Mouse (Mus musculus) small intestine, adult 10 weeks (tissue): Measurements from ENCODE around the gene Plk4. TPM values are rescaled to one million over a fixed set of nuclear protein-coding genes. Genes with fewer than 3 reads are reported as not detected.

Experiments used
- polyA plus RNA-seq: library from polyadenylated mRNA; stranded (reverse); fragments of 350-450 nt; fragmentation: Illumina TruSeq; extraction: RNeasy Lipid Tissue Mini Kit (QIAGEN cat#74804); gene quantifications from one replicate; pipeline ENCODE4 v1.2.3, GENCODE M21; 2014; ENCODE audit warnings: low replicate concordance

The Plk4 gene
- polyA plus RNA-seq: 19.5 TPM

DNA sequence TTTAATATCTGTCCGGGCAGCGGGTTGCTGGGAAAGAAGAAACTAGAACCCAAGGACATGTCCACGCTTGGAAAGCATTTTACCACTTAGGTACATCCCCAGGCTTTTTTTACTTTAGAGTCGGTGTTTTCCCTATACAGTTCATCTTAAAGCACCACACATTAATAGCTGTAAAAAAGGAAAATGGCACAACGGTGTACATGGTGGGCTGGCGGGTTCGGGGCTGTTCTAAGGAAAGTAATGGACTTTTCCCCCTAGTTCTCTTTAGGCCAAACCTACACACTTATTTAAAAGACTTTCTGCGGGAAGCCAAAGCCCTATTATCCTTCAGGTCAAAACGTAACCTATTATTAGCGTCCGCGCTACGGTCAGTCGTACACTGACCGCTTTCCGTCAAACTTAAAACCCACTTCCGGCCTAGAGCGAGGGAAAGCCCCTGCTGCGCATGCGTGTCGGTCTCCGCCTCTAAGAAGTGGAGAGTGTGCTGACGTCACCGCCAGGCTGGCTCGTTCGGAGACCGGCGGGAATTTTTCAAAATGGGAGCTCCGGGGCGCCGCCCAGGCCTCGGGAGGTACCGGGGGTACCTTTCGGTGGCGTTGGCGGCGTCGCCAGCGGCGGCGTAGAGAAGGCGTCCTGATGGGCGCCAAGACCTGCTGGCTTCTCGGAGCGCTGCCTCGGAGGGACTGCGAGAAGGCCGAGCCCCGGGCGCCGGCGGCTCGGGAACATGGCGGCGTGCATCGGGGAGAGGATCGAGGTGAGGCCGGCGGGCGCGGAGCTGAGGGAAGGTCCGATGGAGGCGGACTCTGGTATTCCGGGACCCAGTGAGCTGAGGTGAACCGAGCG, at the start of gene Plk4:
Gene Plk4, plus strand, starts transcription at position 490 of the 843 bp plus-strand sequence.

DNA sequence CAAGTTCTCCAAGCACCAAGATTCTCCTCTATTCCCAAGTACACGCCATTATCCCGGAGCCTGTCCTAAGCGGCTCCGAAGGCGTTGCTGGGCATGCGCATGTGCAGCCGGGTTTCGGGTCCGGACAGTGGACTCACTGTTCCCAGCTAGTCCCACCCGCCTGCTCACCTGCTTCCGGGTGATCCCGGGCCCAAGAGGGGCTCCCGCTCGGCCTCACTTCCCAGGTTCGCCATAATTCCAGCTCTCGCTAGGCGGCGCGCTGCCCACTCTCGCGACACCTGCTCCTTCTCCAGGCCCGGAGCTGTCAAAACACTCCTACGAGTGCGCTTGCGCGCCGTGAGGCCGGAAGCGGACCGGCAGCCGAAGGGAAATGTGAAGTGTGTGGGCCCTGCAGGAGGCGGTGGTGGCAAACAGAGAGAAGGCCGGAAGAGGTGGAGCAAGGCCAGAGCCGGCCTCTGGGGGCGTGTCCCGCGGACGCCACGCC, 46.7 kb downstream of the Plk4 start, which contains the start of gene Mfsd8:
Gene Mfsd8, minus strand, starts transcription at position 414 of the 484 bp plus-strand sequence.

DNA sequence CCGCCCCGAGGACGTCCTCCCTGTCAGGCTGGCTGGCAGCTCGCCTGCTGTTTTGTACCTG, 47.0 kb downstream of the Plk4 start, which contains the start of gene Abhd18:
Gene Abhd18, plus strand, starts transcription at position 14 of the 61 bp plus-strand sequence.

Other genes with a start within 250 kb of the Plk4 start
- not detected for gene Slc25a31, start 91.2 kb upstream of the Plk4 start, polyA plus RNA-seq
- 50.7 TPM for gene Hspa4l, start 55.5 kb upstream of the Plk4 start, polyA plus RNA-seq
- 41.7 TPM for gene Mfsd8, start 46.9 kb downstream of the Plk4 start, polyA plus RNA-seq
- 48.7 TPM for gene Abhd18, start 47.0 kb downstream of the Plk4 start, polyA plus RNA-seq
- not detected for gene 1700034I23Rik, start 102.5 kb downstream of the Plk4 start, polyA plus RNA-seq
- gene Larp1b, start 149.8 kb downstream of the Plk4 start, polyA plus RNA-seq: 246 TPM